Mouse (Mus musculus) 3T3-L1 (cell line): ENCODE measurements around the gene Gm17651.

Experiments used
- DNase-seq: peaks from one replicate; pipeline ENCODE4 v3.0.0-alpha.2; 2015; ENCODE audit warnings: low read depth, low spot score

The Gm17651 gene

DNA sequence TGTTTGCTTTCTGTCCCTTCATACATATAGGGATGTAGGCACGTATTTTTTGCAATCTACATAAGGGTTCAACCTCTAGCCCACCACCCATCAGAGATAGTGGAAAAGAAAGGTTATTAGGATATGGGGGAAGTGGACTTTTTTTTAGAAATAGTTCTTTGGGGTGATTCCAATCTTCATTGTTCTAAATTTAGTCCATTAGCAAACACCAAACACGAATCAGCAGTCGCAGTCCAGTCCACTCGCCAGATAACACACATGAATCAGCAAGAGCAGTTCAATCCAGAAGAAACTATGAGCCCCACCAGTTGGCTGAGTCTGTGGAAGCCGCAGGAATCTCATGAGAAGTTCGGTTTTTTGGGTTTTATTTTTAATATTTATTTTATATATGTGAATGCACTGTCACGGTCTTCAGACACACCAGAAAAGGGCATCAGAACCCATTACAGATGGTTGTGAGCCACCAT lies at the start of gene Gm17651:
Gene Gm17651, minus strand, starts transcription at position 51 of the 467 bp plus-strand sequence.
- no peak for DNase-seq

DNA sequence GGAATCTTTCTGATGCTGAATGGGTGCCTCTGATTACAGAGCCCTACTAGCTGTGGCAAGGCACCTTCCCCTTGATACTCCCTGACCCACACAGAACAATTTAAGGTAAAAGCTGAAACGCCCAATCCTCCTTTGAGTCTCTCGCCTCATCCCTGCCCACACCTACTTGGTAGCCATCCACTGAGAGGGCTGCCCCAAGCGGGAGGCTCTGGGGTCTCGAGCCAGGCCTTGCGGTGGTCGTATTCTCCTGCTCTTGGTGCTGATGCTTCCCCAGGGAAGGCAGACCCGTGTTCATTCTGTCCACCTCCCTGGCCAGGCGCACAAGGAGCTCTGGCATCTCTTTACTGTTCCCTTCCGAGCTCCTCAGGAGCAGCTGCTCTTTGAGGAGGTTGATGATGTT lies 44.6 kb upstream of the Gm17651 start:
- no peak for DNase-seq

DNA sequence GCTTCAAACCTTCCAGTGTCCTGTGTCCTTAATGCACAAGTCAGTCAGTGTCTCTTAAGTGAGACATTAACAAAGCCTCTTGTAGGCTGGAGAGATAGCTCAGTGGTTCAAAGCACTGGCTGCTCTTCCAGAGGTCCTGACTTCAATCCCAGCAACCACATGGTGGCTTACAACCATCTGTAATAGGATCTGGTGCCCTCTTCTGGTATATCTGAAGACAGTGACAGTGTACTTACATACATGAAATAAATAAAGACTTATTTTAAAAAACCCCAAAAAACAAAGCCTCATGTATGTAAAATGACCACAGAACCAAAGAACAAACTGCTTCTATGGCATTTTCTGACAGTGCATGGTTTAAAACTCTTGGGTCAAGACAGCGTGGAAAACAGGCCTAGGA lies 41.4 kb upstream of the Gm17651 start:
- DNase-seq = no peak

DNA sequence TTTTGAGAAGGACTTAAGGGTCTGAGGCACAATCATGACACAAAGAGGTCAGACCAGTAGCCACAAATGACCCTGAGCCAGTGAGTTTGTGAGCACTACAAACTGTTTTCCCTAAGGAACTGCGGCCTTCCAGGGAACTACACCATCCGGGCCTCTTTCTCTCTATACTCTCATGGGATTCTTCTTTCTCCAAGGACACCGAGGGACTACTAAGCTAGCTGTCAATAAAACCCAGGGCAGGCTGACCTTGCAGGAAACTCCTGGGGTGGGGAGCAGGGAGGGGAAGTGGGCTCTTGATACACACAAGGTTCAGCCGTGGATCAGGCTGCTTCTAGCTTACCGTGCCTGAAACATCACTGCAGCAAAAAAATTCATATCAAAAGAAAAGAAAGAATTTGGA lies 36.4 kb upstream of the Gm17651 start:
- DNase-seq = no peak

DNA sequence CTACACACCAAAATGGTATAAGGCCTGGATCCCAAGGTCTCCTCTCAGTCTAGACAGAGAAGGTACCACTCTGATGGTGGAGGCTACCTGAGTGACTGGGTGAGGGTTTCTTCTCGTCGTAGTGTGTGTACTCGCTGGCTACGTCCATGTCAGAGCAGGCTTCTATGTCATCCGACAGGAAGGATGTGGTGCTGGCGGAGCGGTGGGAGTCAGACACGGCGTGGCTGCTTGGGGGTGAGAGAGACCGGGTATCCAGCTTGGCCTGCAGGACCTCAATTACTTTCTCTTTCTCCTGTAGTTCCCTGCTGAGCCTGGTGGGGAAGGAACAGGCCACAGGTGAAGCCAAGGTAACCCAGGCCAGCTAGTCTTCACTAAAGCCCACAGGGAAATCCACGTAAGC lies 35.6 kb upstream of the Gm17651 start:
- DNase-seq = no peak

DNA sequence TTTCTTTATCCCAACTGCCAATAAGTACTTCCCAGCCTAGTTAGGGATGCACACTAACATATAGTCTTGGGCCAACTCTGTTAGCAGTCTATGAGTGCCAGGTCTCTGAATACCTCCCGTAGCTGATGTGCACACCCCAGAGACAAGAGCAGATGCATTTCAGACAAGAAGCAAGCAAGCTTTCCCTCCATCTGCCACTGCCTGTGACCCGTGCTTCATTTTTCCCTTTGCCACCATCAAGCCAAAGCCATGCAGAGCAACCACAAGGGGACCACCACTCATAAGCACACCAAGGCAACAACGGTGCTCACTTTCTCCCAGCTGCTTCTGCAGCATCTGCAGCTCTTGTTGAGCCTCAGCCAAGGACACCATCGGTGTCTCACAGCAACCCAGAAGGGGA lies 32.1 kb upstream of the Gm17651 start:
- DNase-seq = no peak

DNA sequence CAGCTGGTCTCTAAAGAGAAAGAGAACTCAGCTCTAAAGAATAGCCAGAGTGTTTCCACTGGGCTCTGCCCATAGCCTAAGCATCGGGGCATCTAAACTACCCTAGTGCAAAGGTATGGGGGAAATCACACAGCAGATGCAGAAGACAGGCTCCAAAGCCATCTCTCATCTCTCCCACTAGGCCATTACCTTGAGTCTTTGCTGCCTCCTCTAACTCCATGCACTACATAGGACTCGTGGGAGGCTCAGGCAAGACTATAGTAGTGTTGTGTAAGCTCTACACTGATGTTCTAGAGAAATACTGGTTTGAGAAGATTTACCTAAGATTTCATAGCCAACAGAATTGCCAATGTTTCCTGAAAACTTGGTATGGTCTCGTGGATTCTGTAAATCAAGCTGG lies 31.0 kb upstream of the Gm17651 start:
- no peak for DNase-seq

DNA sequence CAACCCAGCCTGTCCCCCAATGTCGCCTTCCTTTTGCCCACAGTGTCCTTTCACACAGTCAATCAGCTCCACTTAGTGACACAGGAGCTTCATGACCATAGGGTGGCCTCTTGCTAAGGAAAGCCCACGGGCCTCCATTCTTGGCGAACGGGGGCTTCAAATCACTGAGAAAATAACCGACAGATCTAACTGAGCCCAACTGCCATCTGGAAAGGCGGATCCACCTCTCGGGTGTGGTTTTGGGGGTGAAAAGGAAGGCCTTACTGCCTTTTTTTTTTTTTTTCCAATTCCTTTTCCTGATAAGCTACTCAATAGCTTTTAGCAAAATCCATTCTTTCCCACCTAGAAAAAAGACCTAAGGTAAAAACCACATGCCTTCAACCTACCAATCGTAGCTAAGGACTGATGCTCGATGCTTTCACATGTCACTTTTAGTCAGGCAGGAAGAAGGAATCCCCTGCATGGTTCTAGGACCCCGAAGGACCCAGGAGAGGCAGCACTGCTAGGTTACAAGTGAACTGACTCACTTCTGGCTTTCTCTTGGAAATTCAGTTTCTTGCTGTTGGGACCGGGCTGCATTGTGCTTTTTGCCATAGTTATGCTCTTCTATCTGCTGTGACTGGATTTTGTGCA lies 28.1 kb upstream of the Gm17651 start:
- no peak for DNase-seq

GRCm38 (mm10) chr3:97701198-97701597 lies 26.7 kb upstream of the Gm17651 start:
- no peak for DNase-seq

GRCm38 (mm10) chr3:97699061-97699460 lies 24.6 kb upstream of the Gm17651 start:
- DNase-seq = no peak

- no peak for DNase-seq
These were observed 22.8 kb upstream of the Gm17651 start for GRCm38 (mm10) chr3:97697291-97697690.

GRCm38 (mm10) chr3:97696866-97697265 lies 22.4 kb upstream of the Gm17651 start:
- DNase-seq = no peak

DNA sequence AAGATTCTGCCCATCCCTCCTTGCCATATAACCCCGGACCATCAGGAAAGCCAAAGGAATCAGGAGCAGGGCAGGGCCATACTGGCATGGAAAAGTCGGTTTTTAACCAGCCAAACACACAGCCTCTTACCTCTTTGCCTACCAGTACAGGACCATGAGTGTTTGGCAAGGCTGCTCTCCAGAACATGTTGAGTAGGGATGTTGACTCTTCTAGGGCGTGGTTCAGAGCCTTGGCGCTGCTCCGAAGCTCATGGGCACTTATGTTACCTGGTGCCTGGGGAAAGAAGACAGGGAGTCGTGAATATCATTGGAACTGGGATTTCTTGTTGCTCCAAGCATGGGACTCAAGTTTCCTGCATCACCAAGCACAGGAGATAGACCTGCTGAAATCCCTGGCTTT lies 19.3 kb upstream of the Gm17651 start:
- no peak for DNase-seq

- DNase-seq = no peak
These were observed 17.0 kb upstream of the Gm17651 start for GRCm38 (mm10) chr3:97691443-97692017.

DNA sequence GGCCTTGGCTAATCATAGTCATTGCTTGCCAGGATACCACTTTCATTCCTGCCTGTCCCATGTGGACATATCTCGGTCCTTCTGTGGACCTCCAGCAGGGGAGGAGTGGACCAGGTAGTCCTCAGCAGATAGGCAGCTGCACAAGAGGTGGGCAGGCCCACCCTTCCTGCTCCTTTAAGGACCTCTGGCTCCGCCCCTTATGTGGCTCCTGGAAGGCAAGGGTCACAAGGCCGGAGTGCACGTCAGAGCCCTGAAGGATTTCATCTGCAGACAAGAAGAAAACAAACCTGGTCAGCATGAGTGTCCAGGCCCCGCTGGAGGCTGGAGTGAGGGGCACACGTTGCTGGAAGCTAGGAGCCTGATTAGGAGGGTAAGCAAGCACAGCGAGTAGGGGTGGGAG lies 16.1 kb upstream of the Gm17651 start:
- no peak for DNase-seq

- DNase-seq = no peak
These were observed 14.8 kb upstream of the Gm17651 start for GRCm38 (mm10) chr3:97689289-97689688.

- no peak for DNase-seq
These were observed 12.1 kb upstream of the Gm17651 start for GRCm38 (mm10) chr3:97686372-97687117.

DNA sequence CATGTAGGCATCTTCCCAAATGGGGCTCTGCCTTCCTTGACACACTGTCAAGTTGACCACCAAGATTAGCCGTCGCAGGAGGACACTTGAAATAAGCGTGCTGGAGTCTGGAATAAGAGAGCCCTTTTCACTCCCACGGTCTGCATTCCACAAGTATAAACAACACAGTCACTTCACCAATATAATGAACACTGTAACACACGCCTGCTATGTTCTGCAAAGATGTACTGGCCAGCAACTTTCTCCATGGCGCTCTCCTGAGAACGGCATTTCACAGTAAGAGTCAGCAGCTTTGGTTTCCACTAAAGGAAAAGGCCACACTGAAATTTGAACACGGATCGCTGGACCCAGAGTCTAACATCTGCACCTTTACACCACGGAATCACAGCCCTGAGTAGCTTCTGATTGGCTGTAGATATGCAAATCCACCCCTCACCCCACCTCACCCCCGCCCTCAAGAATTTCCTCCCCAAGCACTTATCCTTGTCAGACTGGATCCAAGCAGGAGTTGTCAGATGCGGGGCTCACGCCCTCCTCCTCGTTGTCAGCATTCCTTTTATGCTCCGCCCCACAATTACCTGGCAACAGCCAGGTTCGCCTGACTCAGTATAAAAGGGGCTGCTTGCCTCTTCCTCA lies 9.2 kb upstream of the Gm17651 start:
- DNase-seq = no peak

DNA sequence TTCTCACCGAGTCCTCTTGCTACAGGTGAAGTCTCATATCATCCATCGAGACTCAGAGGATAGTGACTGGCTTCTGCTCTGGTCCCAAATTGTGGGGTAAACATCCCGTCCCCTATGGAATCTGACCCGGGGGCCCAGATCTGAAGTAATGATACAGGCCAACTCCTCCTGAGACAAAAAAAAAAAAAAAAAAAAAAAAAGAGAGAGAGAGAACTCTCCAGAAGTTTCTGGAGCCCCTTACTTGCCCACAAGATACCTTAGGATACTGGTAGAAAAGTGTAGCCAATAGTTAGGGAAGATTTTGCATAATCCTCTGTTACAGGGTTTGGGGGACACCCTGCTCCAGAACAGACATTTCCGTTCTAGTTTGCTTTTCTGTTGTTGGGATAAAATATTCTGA lies 8.1 kb upstream of the Gm17651 start:
- DNase-seq = no peak

- no peak for DNase-seq
These were observed 7.6 kb upstream of the Gm17651 start for GRCm38 (mm10) chr3:97682159-97682502.

- peak; percentile 54 for DNase-seq
These were observed 7.0 kb upstream of the Gm17651 start for GRCm38 (mm10) chr3:97681321-97682158.
